ENCODE assay signal across 25 mouse cellular contexts in the genomic region with DNA sequence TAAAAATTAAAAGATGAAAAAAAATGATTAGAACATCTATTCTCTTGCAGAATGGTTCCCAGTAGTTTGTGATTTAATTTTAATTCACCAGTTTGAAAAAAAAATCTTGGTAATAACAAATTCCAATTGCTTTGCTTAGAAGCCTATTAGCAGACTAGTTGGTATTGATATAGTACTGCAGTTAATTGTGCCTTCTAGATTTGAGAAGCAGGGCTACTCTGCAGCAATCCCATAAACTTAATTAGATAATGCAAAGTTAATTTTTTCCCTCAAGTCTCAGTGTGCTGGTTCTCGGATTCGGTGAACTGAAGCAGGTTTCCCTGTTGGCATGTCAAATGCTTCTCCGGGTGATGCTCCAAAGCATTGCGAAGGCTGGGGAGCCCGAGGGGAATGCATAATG. TPM values are rescaled to one million over a fixed set of nuclear protein-coding genes. Genes with fewer than 3 reads are reported as not detected.
DNase-seq lines count a peak whose midpoint lies in the region; ATAC-seq and TF ChIP-seq lines count a peak whose summit lies in the region.
"Had no signal": no experiment of that assay in that cellular context is flagged by ENCODE, and none has a peak within 500 bp of the region (broad histone marks: within the 10 kb centered on the region; RNA-seq: fewer than 3 reads in every experiment).

No protein-coding gene starts in this region.

- DNase-seq in hindbrain, embryonic 10.5 days (ENCODE audit: low spot score) = no peak
- peak; percentile 31 for DNase-seq in hindbrain, postnatal 0 days (ENCODE audit: low spot score)
- no peak for DNase-seq in hindbrain, embryonic 14.5 days (ENCODE audit: low spot score)
- no peak for DNase-seq in neural tube, embryonic 10.5 days (ENCODE audit: extremely low spot score, low spot score)
- DNase-seq in MN1 (ENCODE audit: low spot score) = no peak
- DNase-seq: adrenal gland, adult 8-10 months; adrenal gland, postnatal 14 days; adrenal gland, postnatal 36 days; cerebellum, adult 8-10 months; cerebellum, adult 9-11 months; cerebellum, postnatal 14 days; cerebellum, postnatal 36 days; embryo, embryonic 11 days had no signal

- H3K27me3 ChIP-seq in hindbrain, embryonic 15.5 days = no peaks in the 10 kb centered on the region
- H3K27me3 ChIP-seq in hindbrain, embryonic 10.5 days (ENCODE audit: insufficient read depth, poor library complexity, severe bottlenecking) = no peaks in the 10 kb centered on the region
- no peaks in the 10 kb centered on the region for H3K27me3 ChIP-seq in hindbrain, postnatal 0 days (ENCODE audit: insufficient read depth, low read length)
- no peaks in the 10 kb centered on the region for H3K27me3 ChIP-seq in hindbrain, embryonic 14.5 days (ENCODE audit: control insufficient read depth, insufficient read depth, low read length)
- no peaks in the 10 kb centered on the region for H3K27me3 ChIP-seq in neural tube, embryonic 13.5 days
- H3K27me3 ChIP-seq in neural tube, embryonic 15.5 days (replicated peaks) = no peaks in the 10 kb centered on the region
- H3K27me3 ChIP-seq: embryonic facial prominence, embryonic 13.5 days; embryonic facial prominence, embryonic 15.5 days; forebrain, embryonic 12.5 days; Patski had no signal

- H3K4me2 ChIP-seq in hindbrain, embryonic 15.5 days = no peak overlapping the region
- no peak overlapping the region for H3K4me2 ChIP-seq in hindbrain, postnatal 0 days (ENCODE audit: low read depth, low read length)
- no peak overlapping the region for H3K4me2 ChIP-seq in hindbrain, embryonic 14.5 days (replicated peaks)
- H3K4me2 ChIP-seq in neural tube, embryonic 13.5 days = no peak overlapping the region
- 0 out of 2 replicates have a peak overlapping the region, but pooled peaks have one; percentile 3 for H3K4me2 ChIP-seq in neural tube, embryonic 15.5 days
- H3K4me2 ChIP-seq: embryonic facial prominence, embryonic 13.5 days; embryonic facial prominence, embryonic 15.5 days; forebrain, embryonic 12.5 days had no signal

- no peak overlapping the region for H3K27ac ChIP-seq in hindbrain, embryonic 15.5 days (replicated peaks)
- H3K27ac ChIP-seq in hindbrain, embryonic 10.5 days = no peak overlapping the region
- no peak overlapping the region for H3K27ac ChIP-seq in hindbrain, postnatal 0 days
- no peak overlapping the region for H3K27ac ChIP-seq in hindbrain, embryonic 14.5 days
- 0 out of 2 replicates have a peak overlapping the region, but pooled peaks have one; percentile 23 for H3K27ac ChIP-seq in neural tube, embryonic 13.5 days (replicated peaks)
- H3K27ac ChIP-seq in neural tube, embryonic 15.5 days (replicated peaks) = no peak overlapping the region
- H3K27ac ChIP-seq: embryonic facial prominence, embryonic 13.5 days; embryonic facial prominence, embryonic 15.5 days; forebrain, embryonic 10.5 days; forebrain, embryonic 12.5 days had no signal

- H3K9me3 ChIP-seq in hindbrain, embryonic 15.5 days = no peaks in the 10 kb centered on the region
- H3K9me3 ChIP-seq in hindbrain, embryonic 10.5 days = no peaks in the 10 kb centered on the region
- no peaks in the 10 kb centered on the region for H3K9me3 ChIP-seq in hindbrain, postnatal 0 days (ENCODE audit: low read length)
- H3K9me3 ChIP-seq in hindbrain, embryonic 14.5 days (ENCODE audit: control insufficient read depth, low read length) = no peaks in the 10 kb centered on the region
- no peaks in the 10 kb centered on the region for H3K9me3 ChIP-seq in neural tube, embryonic 13.5 days
- no peaks in the 10 kb centered on the region for H3K9me3 ChIP-seq in neural tube, embryonic 15.5 days (replicated peaks)
- H3K9me3 ChIP-seq: embryonic facial prominence, embryonic 13.5 days; embryonic facial prominence, embryonic 15.5 days; forebrain, embryonic 10.5 days; forebrain, embryonic 12.5 days had no signal

- TF ChIP-seq CTCF in hindbrain, postnatal 0 days (IDR thresholded peaks at IDR 0.05; ENCODE audit: low read depth) = no peak

- peak; percentile 43; the same call in 1 of the 2 replicates for ATAC-seq in hindbrain, embryonic 15.5 days (ENCODE audit: low FRiP score, low read depth)
- no peak for ATAC-seq in hindbrain, postnatal 0 days
- no peak for ATAC-seq in hindbrain, embryonic 14.5 days (ENCODE audit: low FRiP score)
- peak; percentile 64; the same call in 1 of the 2 replicates for ATAC-seq in neural tube, embryonic 13.5 days (ENCODE audit: low read depth)
- peak; percentile 72 for ATAC-seq in neural tube, embryonic 15.5 days (ENCODE audit: low FRiP score)
- ATAC-seq: activated CD4-positive, CD25-positive, alpha-beta regulatory T cell, adult 4 months; forebrain, embryonic 14.5 days; forebrain, embryonic 16.5 days; Patski had no signal

- H3K9ac ChIP-seq in hindbrain, embryonic 15.5 days = no peak overlapping the region
- no peak overlapping the region for H3K9ac ChIP-seq in hindbrain, postnatal 0 days (replicated peaks; ENCODE audit: low read length)
- H3K9ac ChIP-seq in hindbrain, embryonic 14.5 days = no peak overlapping the region
- H3K9ac ChIP-seq in neural tube, embryonic 13.5 days = no peak overlapping the region
- no peak overlapping the region for H3K9ac ChIP-seq in neural tube, embryonic 15.5 days (replicated peaks)
- H3K9ac ChIP-seq: embryonic facial prominence, embryonic 13.5 days; embryonic facial prominence, embryonic 15.5 days; forebrain, embryonic 12.5 days had no signal

- H3K4me3 ChIP-seq in hindbrain, embryonic 15.5 days = no peak overlapping the region
- H3K4me3 ChIP-seq in hindbrain, embryonic 10.5 days = no peak overlapping the region
- no peak overlapping the region for H3K4me3 ChIP-seq in hindbrain, postnatal 0 days (ENCODE audit: low read length)
- H3K4me3 ChIP-seq in hindbrain, embryonic 14.5 days (replicated peaks; ENCODE audit: low read length) = no peak overlapping the region
- no peak overlapping the region for H3K4me3 ChIP-seq in neural tube, embryonic 13.5 days
- H3K4me3 ChIP-seq in neural tube, embryonic 15.5 days (replicated peaks) = no peak overlapping the region
- H3K4me3 ChIP-seq: embryonic facial prominence, embryonic 13.5 days; embryonic facial prominence, embryonic 15.5 days; erythroblast, embryonic 14.5 days; forebrain, embryonic 10.5 days; forebrain, embryonic 12.5 days had no signal

- H3K36me3 ChIP-seq in hindbrain, embryonic 15.5 days = no peaks in the 10 kb centered on the region
- H3K36me3 ChIP-seq in hindbrain, embryonic 10.5 days = no peaks in the 10 kb centered on the region
- H3K36me3 ChIP-seq in hindbrain, postnatal 0 days (ENCODE audit: insufficient read depth, low read length) = no peaks in the 10 kb centered on the region
- H3K36me3 ChIP-seq in hindbrain, embryonic 14.5 days (replicated peaks; ENCODE audit: control insufficient read depth, insufficient read depth) = no peaks in the 10 kb centered on the region
- H3K36me3 ChIP-seq in neural tube, embryonic 13.5 days = no peaks in the 10 kb centered on the region
- no peaks in the 10 kb centered on the region for H3K36me3 ChIP-seq in neural tube, embryonic 15.5 days
- H3K36me3 ChIP-seq: embryonic facial prominence, embryonic 15.5 days; forebrain, embryonic 12.5 days had no signal

- H3K4me1 ChIP-seq in hindbrain, embryonic 15.5 days (replicated peaks) = peaks cover 10% of the 10 kb centered on the region
- no peaks in the 10 kb centered on the region; the same call in none of the 2 replicates for H3K4me1 ChIP-seq in hindbrain, embryonic 10.5 days (replicated peaks)
- H3K4me1 ChIP-seq in hindbrain, postnatal 0 days (ENCODE audit: insufficient read depth, low read length) = no peaks in the 10 kb centered on the region
- peaks cover 12% of the 10 kb centered on the region; the same call in 1 of the 2 replicates for H3K4me1 ChIP-seq in hindbrain, embryonic 14.5 days (replicated peaks; ENCODE audit: control insufficient read depth, insufficient read depth, low read length)
- peaks cover 27% of the 10 kb centered on the region for H3K4me1 ChIP-seq in neural tube, embryonic 13.5 days (replicated peaks)
- peaks cover 27% of the 10 kb centered on the region for H3K4me1 ChIP-seq in neural tube, embryonic 15.5 days
- H3K4me1 ChIP-seq: forebrain, embryonic 12.5 days had no signal

- WGBS in hindbrain, embryonic 15.5 days = 51% methylated on average over 5 of the region's 5 CpGs
- 89% methylated on average over 5 of the region's 5 CpGs for WGBS in hindbrain, embryonic 10.5 days
- WGBS in hindbrain, postnatal 0 days = 54% methylated on average over 5 of the region's 5 CpGs
- 47% methylated on average over 5 of the region's 5 CpGs for WGBS in hindbrain, embryonic 14.5 days
- 52% methylated on average over 5 of the region's 5 CpGs for WGBS in neural tube, embryonic 13.5 days
- 39% methylated on average over 5 of the region's 5 CpGs for WGBS in neural tube, embryonic 15.5 days

RNA-seq across cellular contexts. Expression of gene Galnt7, which starts 10.1 kb away (rescaled TPM):
- polyA plus RNA-seq in hindbrain, embryonic 15.5 days (2015; fragmentation: Nextera tagmentation; extraction: Ambion mirVana) = 11.4 and 12.5 TPM in 2 replicates
- 14.7 and 23.6 TPM in 2 replicates for polyA plus RNA-seq in hindbrain, embryonic 10.5 days (2016; fragmentation: Nextera tagmentation; extraction: Ambion mirVana)
- total RNA-seq in hindbrain, postnatal 0 days (2014; rRNA removed) = 3.7 and 6.8 TPM in 2 replicates
- polyA plus RNA-seq in hindbrain, postnatal 0 days (2015; fragmentation: Nextera tagmentation; extraction: Ambion mirVana) = 6.6 and 8.3 TPM in 2 replicates
- polyA plus RNA-seq in hindbrain, embryonic 14.5 days (2014; fragmentation: Nextera tagmentation; extraction: Ambion mirVana) = 14.0 and 14.6 TPM in 2 replicates
- polyA plus RNA-seq in neural tube, embryonic 13.5 days (2015; fragmentation: Nextera tagmentation; extraction: Ambion mirVana) = 11.7 and 14.7 TPM in 2 replicates
- 11.7 and 15.0 TPM in 2 replicates for polyA plus RNA-seq in neural tube, embryonic 15.5 days (2015; fragmentation: Nextera tagmentation; extraction: Ambion mirVana)
- polyA plus RNA-seq: erythroblast, embryonic 14.5 days had no signal

Comparison
In these comparisons a context has a peak if more than half of its experiments do, and no peak if none do; other contexts are left out.
1. ATAC-seq: peak in hindbrain, embryonic 15.5 days (single experiment), neural tube, embryonic 13.5 days (single experiment) and neural tube, embryonic 15.5 days (single experiment); none in hindbrain, postnatal 0 days (single experiment) and hindbrain, embryonic 14.5 days (single experiment).